Comparison of ENCODE assay signal across 8 mouse cellular contexts in the genomic region with DNA sequence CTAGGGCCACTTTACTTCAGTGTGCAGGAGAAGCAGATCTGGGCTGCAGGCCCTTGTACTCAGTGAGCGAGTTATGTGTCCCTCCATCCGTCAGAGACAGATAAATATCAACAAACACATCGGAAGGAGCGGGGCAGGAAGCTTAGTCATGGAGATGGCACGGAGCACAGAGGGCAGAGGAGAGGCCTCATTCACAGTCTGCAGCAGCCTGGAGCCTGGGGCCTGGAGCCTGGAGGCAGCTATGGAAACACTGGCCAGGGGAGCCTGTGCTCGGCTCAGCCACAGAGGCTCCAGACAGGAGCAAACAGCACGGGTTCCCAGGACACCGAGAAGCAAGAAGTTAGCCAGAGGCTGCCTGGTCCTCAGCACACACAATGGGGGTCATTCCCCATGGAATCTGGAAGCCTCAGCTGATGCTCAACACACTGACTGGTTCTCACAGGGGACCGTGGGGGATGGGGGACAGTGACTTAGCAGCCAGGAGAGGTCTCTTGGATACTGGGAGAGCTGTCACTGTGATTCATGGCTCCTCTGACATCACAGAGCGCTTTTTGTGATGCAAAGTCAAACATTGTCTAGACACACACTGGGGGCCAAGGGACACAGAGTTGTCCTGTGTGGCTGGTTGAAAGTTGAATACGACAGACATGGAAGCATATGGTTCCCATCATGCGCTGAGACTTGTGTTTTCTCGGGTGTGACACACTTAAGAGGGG.
DNase-seq lines count a peak whose midpoint lies in the region; ATAC-seq lines count a peak whose summit lies in the region.

No protein-coding gene starts in this region.

- no peak overlapping the region for H3K4me2 ChIP-seq in embryonic facial prominence, embryonic 13.5 days
- no peak overlapping the region for H3K4me2 ChIP-seq in liver, embryonic 12.5 days
- H3K4me2 ChIP-seq in forebrain, embryonic 16.5 days (ENCODE audit: low read length) = no peak overlapping the region

- H3K4me1 ChIP-seq in embryonic facial prominence, embryonic 13.5 days = peaks cover 26% of the 10 kb centered on the region
- 0 out of 2 replicates have a peak, but pooled peaks cover 7% of the 10 kb centered on the region for H3K4me1 ChIP-seq in liver, embryonic 12.5 days
- peaks cover 11% of the 10 kb centered on the region for H3K4me1 ChIP-seq in forebrain, embryonic 16.5 days (replicated peaks; ENCODE audit: control insufficient read depth, insufficient read depth, low read length)

- H3K36me3 ChIP-seq in embryonic facial prominence, embryonic 13.5 days = no peaks in the 10 kb centered on the region
- H3K36me3 ChIP-seq in liver, embryonic 12.5 days = no peaks in the 10 kb centered on the region
- no peaks in the 10 kb centered on the region for H3K36me3 ChIP-seq in forebrain, embryonic 16.5 days (ENCODE audit: control insufficient read depth, insufficient read depth)

- H3K27me3 ChIP-seq in embryonic facial prominence, embryonic 13.5 days = no peaks in the 10 kb centered on the region
- H3K27me3 ChIP-seq in liver, embryonic 12.5 days (replicated peaks) = no peaks in the 10 kb centered on the region
- no peaks in the 10 kb centered on the region for H3K27me3 ChIP-seq in forebrain, embryonic 16.5 days (replicated peaks; ENCODE audit: control insufficient read depth, insufficient read depth, low read length)

- peak overlapping the region; percentile 39; the same call in 1 of the 2 replicates for H3K27ac ChIP-seq in embryonic facial prominence, embryonic 13.5 days
- H3K27ac ChIP-seq in liver, embryonic 12.5 days = no peak overlapping the region
- no peak overlapping the region for H3K27ac ChIP-seq in forebrain, embryonic 16.5 days (ENCODE audit: low read length)

- H3K4me3 ChIP-seq in embryonic facial prominence, embryonic 13.5 days = no peak overlapping the region
- H3K4me3 ChIP-seq in liver, embryonic 12.5 days = no peak overlapping the region
- H3K4me3 ChIP-seq in forebrain, embryonic 16.5 days (replicated peaks; ENCODE audit: low read length) = no peak overlapping the region

- no peak overlapping the region for H3K9ac ChIP-seq in embryonic facial prominence, embryonic 13.5 days
- no peak overlapping the region for H3K9ac ChIP-seq in liver, embryonic 12.5 days
- no peak overlapping the region for H3K9ac ChIP-seq in forebrain, embryonic 16.5 days (replicated peaks; ENCODE audit: low read depth, low read length)

- DNase-seq in kidney, postnatal 10 days = peak; percentile 57
- no peak for DNase-seq in kidney, adult 9 months
- DNase-seq in lung, postnatal 25 days (ENCODE audit: low spot score) = peak; percentile 25
- DNase-seq in urinary bladder, postnatal 14 days (ENCODE audit: low spot score) = peak; percentile 60
- no peak for DNase-seq in adrenal gland, adult 8-10 months

- WGBS in embryonic facial prominence, embryonic 13.5 days = 38% methylated on average over 13 of the region's 13 CpGs
- WGBS in liver, embryonic 12.5 days (ENCODE audit: insufficient replicate concordance) = 44% methylated on average over 13 of the region's 13 CpGs
- WGBS in forebrain, embryonic 16.5 days = 60% methylated on average over 13 of the region's 13 CpGs

- H3K9me3 ChIP-seq in embryonic facial prominence, embryonic 13.5 days = peaks cover 7% of the 10 kb centered on the region; the same call in 1 of the 2 replicates
- no peaks in the 10 kb centered on the region for H3K9me3 ChIP-seq in liver, embryonic 12.5 days (replicated peaks)
- H3K9me3 ChIP-seq in forebrain, embryonic 16.5 days (ENCODE audit: control insufficient read depth, low read length) = no peaks in the 10 kb centered on the region; the same call in 1 of the 2 replicates

- no peak for ATAC-seq in embryonic facial prominence, embryonic 13.5 days (ENCODE audit: insufficient number of reproducible peaks, insufficient read depth, low FRiP score, low TSS enrichment, low read depth)
- no peak for ATAC-seq in liver, embryonic 12.5 days
- no peak for ATAC-seq in forebrain, embryonic 16.5 days

Comparison
In these comparisons a context has a peak if more than half of its experiments do, and no peak if none do; other contexts are left out.
1. DNase-seq: peak in kidney, postnatal 10 days (single experiment), lung, postnatal 25 days (single experiment) and urinary bladder, postnatal 14 days (single experiment); none in kidney, adult 9 months (single experiment) and adrenal gland, adult 8-10 months (single experiment).